Mouse (Mus musculus) MEL (cell line): Measurements from ENCODE around the gene Hexim1. TPM values are rescaled to one million over a fixed set of nuclear protein-coding genes. Genes with fewer than 3 reads are reported as not detected.

Source experiments
- DNase-seq: peaks from one replicate; pipeline ENCODE4 v3.0.0; 2011; ENCODE audit warnings: low read depth, low spot score
- H3K27ac ChIP-seq: 2 replicates; pipeline ENCODE4 v1.5.1; 2012; ENCODE audit warnings: low read depth, mild to moderate bottlenecking, control low read depth, low read length, moderate library complexity; ENCODE audit not compliant: control insufficient read depth
- H3K27me3 ChIP-seq, 2 experiments: fragments of 150-350 bp in 1 of 2; sonication (generic) in 1 of 2; 2 replicates each; pipeline ENCODE4 v1.6.1; 2012; ENCODE audit warnings: low read length in 2 of 2, mild to moderate bottlenecking in 2 of 2, improper control_type of control experiment in 1 of 2, moderate library complexity in 1 of 2; ENCODE audit not compliant: insufficient read depth in 2 of 2, control insufficient read depth in 1 of 2
- H3K36me3 ChIP-seq, 2 experiments: 2 replicates each; pipeline ENCODE4 v1.6.1; 2012 to 2014; ENCODE audit warnings: low read length in 2 of 2, improper control_type of control experiment in 1 of 2, inconsistent platforms in 1 of 2, mild to moderate bottlenecking in 1 of 2; ENCODE audit not compliant: insufficient read depth in 2 of 2, control insufficient read depth in 1 of 2
- H3K4me1 ChIP-seq, 2 experiments: fragments of 150-350 bp in 1 of 2; sonication (generic) in 1 of 2; 2 replicates each; pipeline ENCODE4 v1.6.1; 2012; ENCODE audit warnings: low read length in 2 of 2, improper control_type of control experiment in 1 of 2, mild to moderate bottlenecking in 1 of 2; ENCODE audit not compliant: insufficient read depth in 2 of 2, control insufficient read depth in 1 of 2
- H3K4me3 ChIP-seq, 2 experiments: fragments of 150-350 bp in 1 of 2; sonication (generic) in 1 of 2; 2 replicates each; pipeline ENCODE4 v1.5.1; 2012; ENCODE audit warnings: low read depth in 2 of 2, low read length in 2 of 2, mild to moderate bottlenecking in 2 of 2, moderate library complexity in 2 of 2, control low read depth in 1 of 2, improper control_type of control experiment in 1 of 2; ENCODE audit not compliant: control insufficient read depth in 1 of 2, insufficient read depth in 1 of 2
- H3K79me2 ChIP-seq: 2 replicates; pipeline ENCODE4 v1.6.1; 2012; ENCODE audit warnings: mild to moderate bottlenecking, low read length, moderate library complexity; ENCODE audit not compliant: control insufficient read depth, poor library complexity, insufficient read depth
- H3K9ac ChIP-seq: 2 replicates; pipeline ENCODE4 v1.6.1; 2012; ENCODE audit warnings: low read depth, mild to moderate bottlenecking, control low read depth, low read length, moderate library complexity; ENCODE audit not compliant: control insufficient read depth, poor library complexity, severe bottlenecking
- H3K9me3 ChIP-seq: fragments of 150-350 bp; sonication (generic); replicated peaks from 2 replicates; pipeline ENCODE4 v1.6.1; 2012; ENCODE audit warnings: mild to moderate bottlenecking, low read length, improper control_type of control experiment, moderate library complexity; ENCODE audit not compliant: insufficient read depth
- CHD1 ChIP-seq: IDR thresholded peaks from 2 replicates; pipeline ENCODE4 v1.6.1; 2012; ENCODE audit warnings: low read depth, mild to moderate bottlenecking, inconsistent platforms, low read length, improper control_type of control experiment
- CHD2 ChIP-seq: IDR thresholded peaks from 2 replicates; pipeline ENCODE4 v1.6.1; 2011; ENCODE audit warnings: low read length, improper control_type of control experiment
- CTCF ChIP-seq, 3 experiments: IDR thresholded peaks in 2 of 3; conservative IDR thresholded peaks in 1 of 3; 2 replicates each; pipeline ENCODE4 v1.5.1; 2011 to 2012; ENCODE audit warnings: low read length in 3 of 3, low read depth in 2 of 3, mild to moderate bottlenecking in 2 of 3, improper control_type of control experiment in 1 of 3, inconsistent platforms in 1 of 3, mixed read lengths in 1 of 3, moderate library complexity in 1 of 3; ENCODE audit not compliant: control insufficient read depth in 1 of 3, insufficient read depth in 1 of 3, poor library complexity in 1 of 3, severe bottlenecking in 1 of 3
- ELF1 ChIP-seq: IDR thresholded peaks from 2 replicates; pipeline ENCODE4 v1.6.1; 2014; ENCODE audit warnings: low read depth, mild to moderate bottlenecking, inconsistent platforms, low read length, improper control_type of control experiment, moderate library complexity
- EP300 ChIP-seq, 2 experiments: IDR thresholded peaks; 2 replicates each; pipeline ENCODE4 v1.6.1; 2011; ENCODE audit warnings: improper control_type of control experiment in 2 of 2, low read length in 2 of 2, low read depth in 1 of 2, mild to moderate bottlenecking in 1 of 2
- ETS1 ChIP-seq: IDR thresholded peaks from 2 replicates; pipeline ENCODE4 v1.6.1; 2012; ENCODE audit warnings: low read depth, mild to moderate bottlenecking, inconsistent platforms, low read length, improper control_type of control experiment, moderate library complexity
- GABPA ChIP-seq: IDR thresholded peaks from 2 replicates; pipeline ENCODE4 v1.6.1; 2012; ENCODE audit warnings: low read depth, mild to moderate bottlenecking, inconsistent platforms, low read length, improper control_type of control experiment, moderate library complexity
- GATA1 ChIP-seq: IDR thresholded peaks from 2 replicates; pipeline ENCODE4 v1.6.1; 2011; ENCODE audit warnings: low read depth, low read length, improper control_type of control experiment
- HCFC1 ChIP-seq: IDR thresholded peaks from 2 replicates; pipeline ENCODE4 v1.6.1; 2012; ENCODE audit warnings: low read depth, mild to moderate bottlenecking, inconsistent platforms, low read length, improper control_type of control experiment, moderate library complexity
- JUND ChIP-seq: IDR thresholded peaks from 2 replicates; pipeline ENCODE4 v1.6.1; 2011; ENCODE audit warnings: low read depth, mild to moderate bottlenecking, improper control_type of control experiment, low read length
- MAFK ChIP-seq: IDR thresholded peaks from 2 replicates; pipeline ENCODE4 v1.6.1; 2011; ENCODE audit warnings: low read depth, mild to moderate bottlenecking, low read length, improper control_type of control experiment, borderline replicate concordance
- MAX ChIP-seq: IDR thresholded peaks from 2 replicates; pipeline ENCODE4 v1.6.1; 2011; ENCODE audit warnings: low read length, improper control_type of control experiment
- MAZ ChIP-seq: IDR thresholded peaks from 2 replicates; pipeline ENCODE4 v1.6.1; 2012; ENCODE audit warnings: low read depth, mild to moderate bottlenecking, inconsistent platforms, low read length, improper control_type of control experiment
- MEF2A ChIP-seq: IDR thresholded peaks from 2 replicates; pipeline ENCODE4 v1.6.1; 2014; ENCODE audit warnings: low read depth, mild to moderate bottlenecking, inconsistent platforms, low read length, improper control_type of control experiment; ENCODE audit not compliant: poor library complexity, insufficient replicate concordance, severe bottlenecking; ENCODE audit errors: extremely low read depth
- MXI1 ChIP-seq: IDR thresholded peaks from 2 replicates; pipeline ENCODE4 v1.6.1; 2011; ENCODE audit warnings: mild to moderate bottlenecking, low read depth, low read length, improper control_type of control experiment
- MYB ChIP-seq: IDR thresholded peaks from 2 replicates; pipeline ENCODE4 v1.6.1; 2011; ENCODE audit warnings: mild to moderate bottlenecking, low read depth, low read length, improper control_type of control experiment
- MYC ChIP-seq: IDR thresholded peaks from 2 replicates; pipeline ENCODE4 v1.6.1; 2011; ENCODE audit warnings: low read depth, mild to moderate bottlenecking, low read length, improper control_type of control experiment, moderate library complexity
- NELFE ChIP-seq: IDR thresholded peaks from 2 replicates; pipeline ENCODE4 v1.6.1; 2011; ENCODE audit warnings: low read depth, low read length, improper control_type of control experiment
- NRF1 ChIP-seq: IDR thresholded peaks from 2 replicates; pipeline ENCODE4 v1.6.1; 2014; ENCODE audit warnings: low read depth, mild to moderate bottlenecking, inconsistent platforms, low read length, improper control_type of control experiment, moderate library complexity; ENCODE audit not compliant: poor library complexity, insufficient read depth, severe bottlenecking
- POLR2A ChIP-seq, 2 experiments: IDR thresholded peaks; 2 replicates each; pipeline ENCODE4 v1.6.1; 2011 to 2012; ENCODE audit warnings: low read length in 2 of 2, mild to moderate bottlenecking in 2 of 2, control low read depth in 1 of 2, improper control_type of control experiment in 1 of 2, low read depth in 1 of 2, moderate library complexity in 1 of 2; ENCODE audit not compliant: control insufficient read depth in 1 of 2, insufficient read depth in 1 of 2, poor library complexity in 1 of 2
- POLR2AphosphoS2 ChIP-seq: IDR thresholded peaks from 2 replicates; pipeline ENCODE4 v1.6.1; 2011; ENCODE audit warnings: low read length, improper control_type of control experiment
- POLR2AphosphoS5 ChIP-seq: IDR thresholded peaks from 2 replicates; pipeline ENCODE4 v1.6.1; 2012; ENCODE audit warnings: low read depth, borderline replicate concordance, mild to moderate bottlenecking, inconsistent platforms, low read length, moderate library complexity, mixed read lengths
- RAD21 ChIP-seq: IDR thresholded peaks from 2 replicates; pipeline ENCODE4 v1.6.1; 2011; ENCODE audit warnings: mild to moderate bottlenecking, low read depth, low read length, improper control_type of control experiment
- RCOR1 ChIP-seq: IDR thresholded peaks from 2 replicates; pipeline ENCODE4 v1.6.1; 2012; ENCODE audit warnings: low read depth, mild to moderate bottlenecking, inconsistent platforms, low read length, improper control_type of control experiment
- SIN3A ChIP-seq: IDR thresholded peaks from 2 replicates; pipeline ENCODE4 v1.6.1; 2012; ENCODE audit warnings: low read length, improper control_type of control experiment, inconsistent platforms
- SMC3 ChIP-seq: IDR thresholded peaks from 2 replicates; pipeline ENCODE4 v1.6.1; 2011; ENCODE audit warnings: low read depth, low read length, improper control_type of control experiment
- TAL1 ChIP-seq: IDR thresholded peaks from 2 replicates; pipeline ENCODE4 v1.6.1; 2012; ENCODE audit warnings: mild to moderate bottlenecking, inconsistent platforms, low read length, moderate library complexity, mixed read lengths
- TBP ChIP-seq: IDR thresholded peaks from 2 replicates; pipeline ENCODE4 v1.8.0; 2011; ENCODE audit warnings: low read depth, low read length, improper control_type of control experiment
- UBTF ChIP-seq: IDR thresholded peaks from 2 replicates; pipeline ENCODE4 v1.6.1; 2012; ENCODE audit warnings: low read depth, mild to moderate bottlenecking, inconsistent platforms, low read length, improper control_type of control experiment, moderate library complexity, borderline replicate concordance; ENCODE audit not compliant: insufficient read depth
- USF1 ChIP-seq: IDR thresholded peaks from 2 replicates; pipeline ENCODE4 v1.6.1; 2014; ENCODE audit warnings: low read depth, mild to moderate bottlenecking, inconsistent platforms, low read length, improper control_type of control experiment, moderate library complexity
- ZC3H11A ChIP-seq: IDR thresholded peaks from 2 replicates; pipeline ENCODE4 v1.6.1; 2012; ENCODE audit warnings: low read depth, mild to moderate bottlenecking, inconsistent platforms, low read length, improper control_type of control experiment
- ZNF384 ChIP-seq: IDR thresholded peaks from 2 replicates; pipeline ENCODE4 v1.6.1; 2012; ENCODE audit warnings: low read depth, mild to moderate bottlenecking, inconsistent platforms, low read length, improper control_type of control experiment
- polyA plus RNA-seq, 2 experiments: library from polyadenylated mRNA; stranded (reverse) in 1 of 2; unstranded in 1 of 2; fragments of >175 nt in 1 of 2; fragments of >200 nt in 1 of 2; gene quantifications; 2 replicates each; pipeline versions ENCODE4 v1.2.1 to v1.2.4; 2012; ENCODE audit warnings: low replicate concordance in 2 of 2, low read depth in 1 of 2; ENCODE audit not compliant: insufficient read length in 2 of 2, insufficient read depth in 1 of 2, missing spikeins in 1 of 2
- total RNA-seq: library from RNA; depleted of rRNA; stranded (reverse); fragments of 300-350 nt; gene quantifications from 2 replicates; pipeline ENCODE4 v1.2.3, GENCODE M21; 2012

The Hexim1 gene
- total and polyA plus RNA-seq, 3 experiments, result 17.3 to 25.4 TPM; not detected in 1

- Histone ChIP-seq H3K79me2 (no peaks in the 10 kb centered on the region), H3K9me3 (no peaks in the 10 kb centered on the region), H3K4me3 (peak overlapping the region; percentile 56 to 57), H3K36me3 (peaks cover 0 to 3% of the 10 kb centered on the region in 2 experiments; a peak in 1 of 4 replicates), H3K27me3 (no peaks in the 10 kb centered on the region), H3K27ac (no peak overlapping the region), H3K9ac (peak overlapping the region; percentile 69), H3K4me1 (peaks cover 0 to 5% of the 10 kb centered on the region in 2 experiments; a peak in 1 of 4 replicates)
- DNase-seq, result peak; percentile 95
- peak; percentile 78 for TF ChIP-seq ZC3H11A
- TF ChIP-seq MAFK, result no peak
- TF ChIP-seq MXI1, result peak; percentile 28; the same call in 1 of the 2 replicates
- TF ChIP-seq POLR2AphosphoS5, result no peak
- no peak for TF ChIP-seq JUND
- TF ChIP-seq MYB, result no peak
- no peak for TF ChIP-seq UBTF
- 0 out of 2 replicates have a peak, but pooled peaks have one; percentile 34 for TF ChIP-seq MAZ
- TF ChIP-seq MAX, result peak; percentile 47; the same call in 1 of the 2 replicates
- no peak for TF ChIP-seq NRF1
- peak; percentile 78 for TF ChIP-seq RAD21
- TF ChIP-seq EP300 (IDR thresholded peaks at IDR 0.05; ENCODE audit: low read depth in 1 of 2, low read length in 2 of 2), result no peak
- no peak for TF ChIP-seq NELFE
- TF ChIP-seq HCFC1, result peak; percentile 45; the same call in 1 of the 2 replicates
- TF ChIP-seq CHD2, result no peak
- no peak for TF ChIP-seq ETS1
- peak; percentile 2; the same call in 1 of the 2 replicates for TF ChIP-seq RCOR1
- TF ChIP-seq POLR2AphosphoS2, result no peak
- no peak for TF ChIP-seq USF1
- 0 out of 2 replicates have a peak, but pooled peaks have one; percentile 80 for TF ChIP-seq CHD1
- no peak for TF ChIP-seq MEF2A
- TF ChIP-seq TAL1, result no peak
- no peak for TF ChIP-seq MYC
- peak; percentile 99 for TF ChIP-seq ZNF384
- TF ChIP-seq ELF1, result no peak
- TF ChIP-seq SIN3A, result peak; percentile 75; the same call in 1 of the 2 replicates
- TF ChIP-seq TBP, result peak; percentile 43; the same call in 1 of the 2 replicates
- TF ChIP-seq GATA1, result no peak
- TF ChIP-seq POLR2A (IDR thresholded peaks at IDR 0.05; ENCODE audit: control insufficient read depth in 1 of 2, insufficient read depth in 1 of 2, low read depth in 1 of 2, low read length in 2 of 2, poor library complexity in 1 of 2), result no peak; a peak in 1 of 4 replicates
- TF ChIP-seq CTCF (IDR thresholded peaks at IDR 0.05 in 2 of 3, conservative IDR thresholded peaks at IDR 0.05 in 1 of 3; ENCODE audit: control insufficient read depth in 1 of 3, insufficient read depth in 1 of 3, low read depth in 2 of 3, low read length in 3 of 3, poor library complexity in 1 of 3, severe bottlenecking in 1 of 3), result peak; percentile 85 to 100 (median 98)
- no peak for TF ChIP-seq GABPA
- peak; percentile 95 for TF ChIP-seq SMC3
Observed at GRCm38 (mm10) chr11:103158621-103159478, 42.8 kb downstream of the Hexim1 start.
